Mouse (Mus musculus) MEL (cell line): ENCODE results near the gene Akt1. TPM values are rescaled to one million over a fixed set of nuclear protein-coding genes. Genes with fewer than 3 reads are reported as not detected.

Experiments
- DNase-seq: peaks from one replicate; pipeline ENCODE4 v3.0.0; 2011; ENCODE audit warnings: low read depth, low spot score
- H3K27ac ChIP-seq: 2 replicates; pipeline ENCODE4 v1.5.1; 2012; ENCODE audit warnings: low read depth, mild to moderate bottlenecking, control low read depth, low read length, moderate library complexity; ENCODE audit not compliant: control insufficient read depth
- H3K27me3 ChIP-seq, 2 experiments: fragments of 150-350 bp in 1 of 2; sonication (generic) in 1 of 2; 2 replicates each; pipeline ENCODE4 v1.6.1; 2012; ENCODE audit warnings: low read length in 2 of 2, mild to moderate bottlenecking in 2 of 2, improper control_type of control experiment in 1 of 2, moderate library complexity in 1 of 2; ENCODE audit not compliant: insufficient read depth in 2 of 2, control insufficient read depth in 1 of 2
- H3K36me3 ChIP-seq, 2 experiments: 2 replicates each; pipeline ENCODE4 v1.6.1; 2012 to 2014; ENCODE audit warnings: low read length in 2 of 2, improper control_type of control experiment in 1 of 2, inconsistent platforms in 1 of 2, mild to moderate bottlenecking in 1 of 2; ENCODE audit not compliant: insufficient read depth in 2 of 2, control insufficient read depth in 1 of 2
- H3K4me1 ChIP-seq, 2 experiments: fragments of 150-350 bp in 1 of 2; sonication (generic) in 1 of 2; 2 replicates each; pipeline ENCODE4 v1.6.1; 2012; ENCODE audit warnings: low read length in 2 of 2, improper control_type of control experiment in 1 of 2, mild to moderate bottlenecking in 1 of 2; ENCODE audit not compliant: insufficient read depth in 2 of 2, control insufficient read depth in 1 of 2
- H3K4me3 ChIP-seq, 2 experiments: fragments of 150-350 bp in 1 of 2; sonication (generic) in 1 of 2; 2 replicates each; pipeline ENCODE4 v1.5.1; 2012; ENCODE audit warnings: low read depth in 2 of 2, low read length in 2 of 2, mild to moderate bottlenecking in 2 of 2, moderate library complexity in 2 of 2, control low read depth in 1 of 2, improper control_type of control experiment in 1 of 2; ENCODE audit not compliant: control insufficient read depth in 1 of 2, insufficient read depth in 1 of 2
- H3K79me2 ChIP-seq: 2 replicates; pipeline ENCODE4 v1.6.1; 2012; ENCODE audit warnings: mild to moderate bottlenecking, low read length, moderate library complexity; ENCODE audit not compliant: control insufficient read depth, poor library complexity, insufficient read depth
- H3K9ac ChIP-seq: 2 replicates; pipeline ENCODE4 v1.6.1; 2012; ENCODE audit warnings: low read depth, mild to moderate bottlenecking, control low read depth, low read length, moderate library complexity; ENCODE audit not compliant: control insufficient read depth, poor library complexity, severe bottlenecking
- H3K9me3 ChIP-seq: fragments of 150-350 bp; sonication (generic); replicated peaks from 2 replicates; pipeline ENCODE4 v1.6.1; 2012; ENCODE audit warnings: mild to moderate bottlenecking, low read length, improper control_type of control experiment, moderate library complexity; ENCODE audit not compliant: insufficient read depth
- CTCF ChIP-seq, 3 experiments: IDR thresholded peaks in 2 of 3; conservative IDR thresholded peaks in 1 of 3; 2 replicates each; pipeline ENCODE4 v1.5.1; 2011 to 2012; ENCODE audit warnings: low read length in 3 of 3, low read depth in 2 of 3, mild to moderate bottlenecking in 2 of 3, improper control_type of control experiment in 1 of 3, inconsistent platforms in 1 of 3, mixed read lengths in 1 of 3, moderate library complexity in 1 of 3; ENCODE audit not compliant: control insufficient read depth in 1 of 3, insufficient read depth in 1 of 3, poor library complexity in 1 of 3, severe bottlenecking in 1 of 3
- ELF1 ChIP-seq: IDR thresholded peaks from 2 replicates; pipeline ENCODE4 v1.6.1; 2014; ENCODE audit warnings: low read depth, mild to moderate bottlenecking, inconsistent platforms, low read length, improper control_type of control experiment, moderate library complexity
- EP300 ChIP-seq, 2 experiments: IDR thresholded peaks; 2 replicates each; pipeline ENCODE4 v1.6.1; 2011; ENCODE audit warnings: improper control_type of control experiment in 2 of 2, low read length in 2 of 2, low read depth in 1 of 2, mild to moderate bottlenecking in 1 of 2
- HCFC1 ChIP-seq: IDR thresholded peaks from 2 replicates; pipeline ENCODE4 v1.6.1; 2012; ENCODE audit warnings: low read depth, mild to moderate bottlenecking, inconsistent platforms, low read length, improper control_type of control experiment, moderate library complexity
- JUND ChIP-seq: IDR thresholded peaks from 2 replicates; pipeline ENCODE4 v1.6.1; 2011; ENCODE audit warnings: low read depth, mild to moderate bottlenecking, improper control_type of control experiment, low read length
- MAFK ChIP-seq: IDR thresholded peaks from 2 replicates; pipeline ENCODE4 v1.6.1; 2011; ENCODE audit warnings: low read depth, mild to moderate bottlenecking, low read length, improper control_type of control experiment, borderline replicate concordance
- MAX ChIP-seq: IDR thresholded peaks from 2 replicates; pipeline ENCODE4 v1.6.1; 2011; ENCODE audit warnings: low read length, improper control_type of control experiment
- MAZ ChIP-seq: IDR thresholded peaks from 2 replicates; pipeline ENCODE4 v1.6.1; 2012; ENCODE audit warnings: low read depth, mild to moderate bottlenecking, inconsistent platforms, low read length, improper control_type of control experiment
- MYC ChIP-seq: IDR thresholded peaks from 2 replicates; pipeline ENCODE4 v1.6.1; 2011; ENCODE audit warnings: low read depth, mild to moderate bottlenecking, low read length, improper control_type of control experiment, moderate library complexity
- NRF1 ChIP-seq: IDR thresholded peaks from 2 replicates; pipeline ENCODE4 v1.6.1; 2014; ENCODE audit warnings: low read depth, mild to moderate bottlenecking, inconsistent platforms, low read length, improper control_type of control experiment, moderate library complexity; ENCODE audit not compliant: poor library complexity, insufficient read depth, severe bottlenecking
- POLR2AphosphoS2 ChIP-seq: IDR thresholded peaks from 2 replicates; pipeline ENCODE4 v1.6.1; 2011; ENCODE audit warnings: low read length, improper control_type of control experiment
- TBP ChIP-seq: IDR thresholded peaks from 2 replicates; pipeline ENCODE4 v1.8.0; 2011; ENCODE audit warnings: low read depth, low read length, improper control_type of control experiment
- UBTF ChIP-seq: IDR thresholded peaks from 2 replicates; pipeline ENCODE4 v1.6.1; 2012; ENCODE audit warnings: low read depth, mild to moderate bottlenecking, inconsistent platforms, low read length, improper control_type of control experiment, moderate library complexity, borderline replicate concordance; ENCODE audit not compliant: insufficient read depth
- USF1 ChIP-seq: IDR thresholded peaks from 2 replicates; pipeline ENCODE4 v1.6.1; 2014; ENCODE audit warnings: low read depth, mild to moderate bottlenecking, inconsistent platforms, low read length, improper control_type of control experiment, moderate library complexity
- ZMIZ1 ChIP-seq: IDR thresholded peaks from 2 replicates; pipeline ENCODE4 v1.6.1; 2012; ENCODE audit warnings: low read depth, mild to moderate bottlenecking, inconsistent platforms, low read length, improper control_type of control experiment, moderate library complexity
- polyA plus RNA-seq, 2 experiments: library from polyadenylated mRNA; stranded (reverse) in 1 of 2; unstranded in 1 of 2; fragments of >175 nt in 1 of 2; fragments of >200 nt in 1 of 2; gene quantifications; 2 replicates each; pipeline versions ENCODE4 v1.2.1 to v1.2.4; 2012; ENCODE audit warnings: low replicate concordance in 2 of 2, low read depth in 1 of 2; ENCODE audit not compliant: insufficient read length in 2 of 2, insufficient read depth in 1 of 2, missing spikeins in 1 of 2
- total RNA-seq: library from RNA; depleted of rRNA; stranded (reverse); fragments of 300-350 nt; gene quantifications from 2 replicates; pipeline ENCODE4 v1.2.3, GENCODE M21; 2012

Akt1 gene
- total and polyA plus RNA-seq, 3 experiments = 322 to 827 (median 764) TPM

DNA sequence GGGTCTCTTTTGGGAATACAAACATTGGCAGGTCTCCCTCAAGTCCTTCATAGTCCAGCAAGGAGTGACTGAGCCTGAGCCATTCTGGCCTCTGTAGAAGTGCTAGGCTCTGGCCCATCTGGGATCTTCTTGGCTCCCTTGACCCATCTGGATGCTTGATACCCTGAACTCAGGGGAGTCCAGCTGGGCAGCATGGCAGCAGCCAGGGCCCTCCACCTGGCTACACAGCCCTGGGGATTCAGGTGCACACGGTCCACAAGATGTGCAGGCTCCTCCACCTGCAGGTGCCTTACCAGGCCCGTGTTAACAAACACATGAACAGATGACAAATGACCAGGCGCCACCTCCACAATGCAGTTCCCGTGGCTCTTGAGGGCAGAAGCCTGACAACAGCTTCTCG, 10.0 kb downstream of the Akt1 start:
- H3K79me2 ChIP-seq = peaks cover 45% of the 10 kb centered on the region
- peaks cover 0 to 43% of the 10 kb centered on the region in 2 experiments; a peak in 2 of 4 replicates for H3K36me3 ChIP-seq
- H3K4me3 ChIP-seq = no peak overlapping the region
- H3K27ac ChIP-seq = no peak overlapping the region
- H3K9me3 ChIP-seq = no peaks in the 10 kb centered on the region
- H3K9ac ChIP-seq = no peak overlapping the region
- no peak for TF ChIP-seq EP300 (IDR thresholded peaks at IDR 0.05; ENCODE audit: low read depth in 1 of 2, low read length in 2 of 2)
- TF ChIP-seq MAX = no peak
- no peak for TF ChIP-seq ZMIZ1
- TF ChIP-seq POLR2AphosphoS2 = no peak
- no peak for TF ChIP-seq MYC
- TF ChIP-seq ELF1 = no peak
- no peak for TF ChIP-seq MAFK
- TF ChIP-seq JUND = no peak
- TF ChIP-seq NRF1 = no peak
- TF ChIP-seq HCFC1 = no peak
- TF ChIP-seq USF1 = no peak
- TF ChIP-seq, all 39 proteins: peak for 0
- H3K27me3 ChIP-seq = no peaks in the 10 kb centered on the region
- H3K4me1 ChIP-seq = no peaks in the 10 kb centered on the region
- DNase-seq = no peak

DNA sequence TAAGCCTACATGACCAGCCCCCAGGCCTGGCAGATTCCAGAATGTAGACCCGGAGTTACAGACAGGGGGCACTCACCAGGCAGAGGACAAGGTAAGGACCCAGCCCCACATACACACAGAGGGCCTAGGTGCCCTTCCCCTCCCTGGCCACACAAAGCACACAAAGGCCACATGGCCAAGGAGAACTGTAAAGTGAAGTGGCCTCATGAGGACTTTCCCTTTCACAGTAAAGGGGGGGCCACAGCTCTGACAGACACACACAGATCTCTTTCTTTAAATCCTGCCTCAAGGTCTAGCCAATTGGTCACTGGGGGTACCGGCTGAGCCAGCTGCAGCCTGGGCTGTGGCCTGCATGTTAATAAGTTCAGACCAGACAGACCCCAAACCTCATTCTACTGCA, 10.6 kb downstream of the Akt1 start:
- no peaks in the 10 kb centered on the region for H3K4me1 ChIP-seq
- H3K36me3 ChIP-seq = peaks cover 0 to 42% of the 10 kb centered on the region in 2 experiments; a peak in 2 of 4 replicates
- no peak for TF ChIP-seq USF1
- TF ChIP-seq CTCF (IDR thresholded peaks at IDR 0.05 in 2 of 3, conservative IDR thresholded peaks at IDR 0.05 in 1 of 3; ENCODE audit: control insufficient read depth in 1 of 3, insufficient read depth in 1 of 3, low read depth in 2 of 3, low read length in 3 of 3, poor library complexity in 1 of 3, severe bottlenecking in 1 of 3) = no peak
- no peak for TF ChIP-seq NRF1
- TF ChIP-seq JUND = no peak
- no peak for TF ChIP-seq UBTF
- TF ChIP-seq MAZ = no peak
- no peak for TF ChIP-seq TBP
- no peak for TF ChIP-seq ELF1
- TF ChIP-seq, all 39 proteins: peak for 0
- peaks cover 40% of the 10 kb centered on the region for H3K79me2 ChIP-seq
- no peak overlapping the region for H3K4me3 ChIP-seq
- H3K27ac ChIP-seq = no peak overlapping the region
- no peak for DNase-seq
- no peaks in the 10 kb centered on the region for H3K9me3 ChIP-seq
- no peak overlapping the region for H3K9ac ChIP-seq
- H3K27me3 ChIP-seq = no peaks in the 10 kb centered on the region
